Mouse (Mus musculus): ENCODE results near the gene Stx3. TPM values are rescaled to one million over a fixed set of nuclear protein-coding genes. Genes with fewer than 3 reads are reported as not detected.

Stx3 gene
- polyA plus RNA-seq, 1 experiment, result 58.1 TPM

GRCm38 (mm10) chr19:11785409-11786154, 33.6 kb downstream of the Stx3 start:
- H3K27me3 ChIP-seq (ENCODE audit: control insufficient read depth, insufficient read depth, low read length), result no peaks in the 10 kb centered on the region
- TF ChIP-seq CTCF (IDR thresholded peaks at IDR 0.05; ENCODE audit: borderline replicate concordance, insufficient read depth, low read depth, low read length) (no peak), POLR2A (IDR thresholded peaks at IDR 0.05; ENCODE audit: borderline replicate concordance, insufficient read depth, low read length) (no peak)
- WGBS, result 88% methylated on average over 14 of the region's 14 CpGs

GRCm38 (mm10) chr19:11777191-11777865, 41.9 kb downstream of the Stx3 start:
- TF ChIP-seq CTCF (IDR thresholded peaks at IDR 0.05; ENCODE audit: borderline replicate concordance, insufficient read depth, low read depth, low read length) (peak; percentile 56; the same call in 1 of the 2 replicates), POLR2A (IDR thresholded peaks at IDR 0.05; ENCODE audit: borderline replicate concordance, insufficient read depth, low read length) (no peak)

More at GRCm38 (mm10) chr19:11785409-11786154, 33.6 kb downstream of the Stx3 start:
- no peak overlapping the region for H3K27ac ChIP-seq (ENCODE audit: insufficient read depth, low read length)
- DNase-seq, result no peak
- no peak overlapping the region for H3K4me3 ChIP-seq (replicated peaks; ENCODE audit: insufficient read depth, low read depth, low read length)
- H3K4me1 ChIP-seq (ENCODE audit: control insufficient read depth, insufficient read depth, low read length), result no peaks in the 10 kb centered on the region

GRCm38 (mm10) chr19:11770205-11770892, 48.9 kb downstream of the Stx3 start, which contains the start of gene Mrpl16:
TSS of gene Mrpl16 (plus strand) at chr19:11770391.
- under 1% methylated on average over 30 of the region's 30 CpGs for WGBS
- no peaks in the 10 kb centered on the region for H3K27me3 ChIP-seq (ENCODE audit: control insufficient read depth, insufficient read depth, low read length)
- no peaks in the 10 kb centered on the region for H3K4me1 ChIP-seq (ENCODE audit: control insufficient read depth, insufficient read depth, low read length)
- 0 out of 2 replicates have a peak within 1 kb of the TSS, but pooled peaks have one; percentile 16 for H3K27ac ChIP-seq (ENCODE audit: insufficient read depth, low read length)
- peak; percentile 80; the same call in 1 of the 2 replicates for TF ChIP-seq POLR2A (IDR thresholded peaks at IDR 0.05; ENCODE audit: borderline replicate concordance, insufficient read depth, low read length)
- TF ChIP-seq CTCF (IDR thresholded peaks at IDR 0.05; ENCODE audit: borderline replicate concordance, insufficient read depth, low read depth, low read length), result no peak
- peak within 1 kb of the TSS; percentile 88 for H3K4me3 ChIP-seq (replicated peaks; ENCODE audit: insufficient read depth, low read depth, low read length)
- peak; percentile 90 to 92 for DNase-seq

More at GRCm38 (mm10) chr19:11777191-11777865, 41.9 kb downstream of the Stx3 start:
- 58% methylated on average over 7 of the region's 7 CpGs for whole genome bisulfite sequencing
- peak; percentile 32 to 65 for DNase-seq
- H3K4me3 ChIP-seq (replicated peaks; ENCODE audit: insufficient read depth, low read depth, low read length), result no peak overlapping the region
- H3K27ac ChIP-seq (ENCODE audit: insufficient read depth, low read length), result no peak overlapping the region
- H3K27me3 ChIP-seq (ENCODE audit: control insufficient read depth, insufficient read depth, low read length), result no peaks in the 10 kb centered on the region
- no peaks in the 10 kb centered on the region for H3K4me1 ChIP-seq (ENCODE audit: control insufficient read depth, insufficient read depth, low read length)

- TF ChIP-seq CTCF (IDR thresholded peaks at IDR 0.05; ENCODE audit: borderline replicate concordance, insufficient read depth, low read depth, low read length), result no peak
- TF ChIP-seq POLR2A (IDR thresholded peaks at IDR 0.05; ENCODE audit: borderline replicate concordance, insufficient read depth, low read length), result no peak
- H3K4me1 ChIP-seq (ENCODE audit: control insufficient read depth, insufficient read depth, low read length), result no peaks in the 10 kb centered on the region
- WGBS, result 90% methylated on average over 5 of the region's 5 CpGs
- no peak overlapping the region for H3K27ac ChIP-seq (ENCODE audit: insufficient read depth, low read length)
- no peak overlapping the region for H3K4me3 ChIP-seq (replicated peaks; ENCODE audit: insufficient read depth, low read depth, low read length)
- no peaks in the 10 kb centered on the region for H3K27me3 ChIP-seq (ENCODE audit: control insufficient read depth, insufficient read depth, low read length)
- DNase-seq, result no peak
Measured at GRCm38 (mm10) chr19:11769257-11769920, 49.8 kb downstream of the Stx3 start.

- DNase-seq, result no peak
- no peak overlapping the region for H3K4me3 ChIP-seq (replicated peaks; ENCODE audit: insufficient read depth, low read depth, low read length)
- WGBS, result 14% methylated on average over 3 of the region's 3 CpGs
- H3K27ac ChIP-seq (ENCODE audit: insufficient read depth, low read length), result no peak overlapping the region
- peak; percentile 67 for TF ChIP-seq CTCF (IDR thresholded peaks at IDR 0.05; ENCODE audit: borderline replicate concordance, insufficient read depth, low read depth, low read length)
- no peak for TF ChIP-seq POLR2A (IDR thresholded peaks at IDR 0.05; ENCODE audit: borderline replicate concordance, insufficient read depth, low read length)
- no peaks in the 10 kb centered on the region for H3K27me3 ChIP-seq (ENCODE audit: control insufficient read depth, insufficient read depth, low read length)
- H3K4me1 ChIP-seq (ENCODE audit: control insufficient read depth, insufficient read depth, low read length), result no peaks in the 10 kb centered on the region
Measured at GRCm38 (mm10) chr19:11768163-11768562, 51.0 kb downstream of the Stx3 start.

GRCm38 (mm10) chr19:11766413-11766812, 52.8 kb downstream of the Stx3 start:
- no peak for DNase-seq
- no peaks in the 10 kb centered on the region for H3K4me1 ChIP-seq (ENCODE audit: control insufficient read depth, insufficient read depth, low read length)
- no peak overlapping the region for H3K4me3 ChIP-seq (replicated peaks; ENCODE audit: insufficient read depth, low read depth, low read length)
- no peak for TF ChIP-seq POLR2A (IDR thresholded peaks at IDR 0.05; ENCODE audit: borderline replicate concordance, insufficient read depth, low read length)
- TF ChIP-seq CTCF (IDR thresholded peaks at IDR 0.05; ENCODE audit: borderline replicate concordance, insufficient read depth, low read depth, low read length), result no peak
- WGBS, result 67% methylated on average over 4 of the region's 4 CpGs
- no peak overlapping the region for H3K27ac ChIP-seq (ENCODE audit: insufficient read depth, low read length)
- H3K27me3 ChIP-seq (ENCODE audit: control insufficient read depth, insufficient read depth, low read length), result no peaks in the 10 kb centered on the region

- Histone ChIP-seq H3K4me1 (ENCODE audit: control insufficient read depth, insufficient read depth, low read length) (no peaks in the 10 kb centered on the region), H3K27me3 (ENCODE audit: control insufficient read depth, insufficient read depth, low read length) (no peaks in the 10 kb centered on the region), H3K4me3 (replicated peaks; ENCODE audit: insufficient read depth, low read depth, low read length) (no peak overlapping the region), H3K27ac (ENCODE audit: insufficient read depth, low read length) (no peak overlapping the region)
- 83% methylated on average over 3 of the region's 3 CpGs for WGBS
- DNase-seq, result no peak
- TF ChIP-seq CTCF (IDR thresholded peaks at IDR 0.05; ENCODE audit: borderline replicate concordance, insufficient read depth, low read depth, low read length) (no peak), POLR2A (IDR thresholded peaks at IDR 0.05; ENCODE audit: borderline replicate concordance, insufficient read depth, low read length) (no peak)
Measured at GRCm38 (mm10) chr19:11765059-11765458, 54.1 kb downstream of the Stx3 start.
